Mouse (Mus musculus) thymus, postnatal 10 days (tissue): ENCODE measurements around the gene Naa50.

ENCODE experiments used
- DNase-seq, 2 experiments: peaks; one replicate each; pipeline ENCODE4 v3.0.0; 2021; ENCODE audit warnings: low spot score in 2 of 2

The Naa50 gene

GRCm38 (mm10) chr16:44140186-44140787 is 657 bp downstream of the Naa50 start:
- peak; percentile 61 to 65 for DNase-seq

DNA sequence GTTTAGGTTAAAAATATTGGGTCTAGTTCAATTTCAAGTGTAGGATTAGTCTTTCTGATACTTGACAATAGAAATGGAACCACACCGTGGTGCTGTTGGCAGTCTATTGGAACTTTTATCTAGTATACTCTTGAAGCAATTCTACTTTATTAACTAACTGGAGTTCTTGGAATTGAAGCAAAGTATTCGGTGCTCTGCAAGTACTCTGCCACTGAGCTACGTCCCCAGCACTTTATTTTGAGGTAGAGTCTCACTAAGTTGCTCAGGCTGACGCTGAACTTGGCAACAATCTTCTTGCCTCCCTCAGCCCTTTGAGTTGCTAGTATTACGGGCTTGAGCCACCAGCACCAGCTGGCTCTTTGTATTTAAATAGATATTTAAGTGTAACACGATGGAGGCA is 1.9 kb downstream of the Naa50 start:
- DNase-seq: no peak

- no peak for DNase-seq
Measured at GRCm38 (mm10) chr16:44149002-44149767, 9.6 kb downstream of the Naa50 start.

DNA sequence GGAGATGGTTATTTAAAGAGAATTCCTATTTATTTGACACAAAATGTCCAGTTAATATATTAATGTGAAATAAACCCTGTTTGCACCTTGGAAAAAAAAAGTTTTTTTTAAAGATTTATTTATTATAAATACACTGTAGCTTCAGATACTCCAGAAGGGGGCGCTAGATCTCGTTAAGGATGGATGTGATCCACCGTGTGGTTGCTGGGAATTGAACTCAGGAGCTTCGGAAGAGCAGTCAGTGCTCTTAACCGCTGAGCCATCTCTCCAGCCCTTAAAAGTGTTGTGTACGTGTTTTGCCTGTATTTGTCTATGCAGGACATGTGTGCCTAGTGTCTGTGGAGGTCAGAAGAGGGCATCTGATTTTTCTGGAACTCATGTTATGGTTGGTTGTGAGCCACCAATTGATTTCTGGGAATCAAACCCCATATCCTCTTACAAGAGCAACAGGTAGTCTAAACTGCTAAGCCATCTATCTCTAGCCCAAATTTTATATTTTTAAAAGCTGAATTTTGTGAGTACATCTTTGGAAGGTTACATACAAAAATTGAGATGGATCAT is 14.9 kb downstream of the Naa50 start:
- no peak for DNase-seq

DNA sequence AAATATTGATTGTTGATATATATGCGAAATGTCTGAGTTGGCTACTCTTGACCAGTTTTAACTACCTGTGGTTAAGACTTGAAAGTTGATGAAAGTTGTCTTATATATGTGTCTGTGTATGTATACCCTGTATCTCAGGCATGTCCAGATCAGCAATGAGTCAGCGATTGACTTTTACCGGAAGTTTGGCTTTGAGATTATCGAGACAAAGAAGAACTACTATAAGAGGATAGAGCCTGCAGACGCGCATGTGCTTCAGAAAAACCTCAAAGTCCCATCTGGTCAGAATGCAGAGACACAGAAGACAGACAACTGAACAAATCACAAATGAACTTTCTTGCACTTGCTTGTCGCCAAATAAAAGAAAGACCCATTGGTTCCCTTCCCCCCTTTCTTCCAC is 19.7 kb downstream of the Naa50 start:
- DNase-seq: no peak

DNA sequence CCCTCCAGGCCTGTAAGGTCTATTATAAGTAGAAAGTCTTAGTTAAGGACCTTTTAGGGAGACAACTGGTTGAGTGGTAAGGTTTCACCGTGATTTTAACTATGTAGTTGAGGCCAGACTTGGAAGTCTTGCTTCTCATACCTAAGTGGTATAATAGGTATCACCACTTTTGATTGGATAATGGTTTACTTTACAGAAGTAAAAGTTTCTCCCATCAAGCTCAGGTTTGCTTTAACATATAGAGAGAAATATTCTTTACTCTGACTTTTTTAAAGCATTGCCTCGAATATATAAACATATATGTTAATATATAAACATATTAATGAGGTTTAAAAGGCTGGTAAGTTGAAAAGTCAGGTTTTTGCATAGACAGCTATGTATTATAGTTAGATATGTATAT is 24.2 kb downstream of the Naa50 start:
- no peak for DNase-seq

DNA sequence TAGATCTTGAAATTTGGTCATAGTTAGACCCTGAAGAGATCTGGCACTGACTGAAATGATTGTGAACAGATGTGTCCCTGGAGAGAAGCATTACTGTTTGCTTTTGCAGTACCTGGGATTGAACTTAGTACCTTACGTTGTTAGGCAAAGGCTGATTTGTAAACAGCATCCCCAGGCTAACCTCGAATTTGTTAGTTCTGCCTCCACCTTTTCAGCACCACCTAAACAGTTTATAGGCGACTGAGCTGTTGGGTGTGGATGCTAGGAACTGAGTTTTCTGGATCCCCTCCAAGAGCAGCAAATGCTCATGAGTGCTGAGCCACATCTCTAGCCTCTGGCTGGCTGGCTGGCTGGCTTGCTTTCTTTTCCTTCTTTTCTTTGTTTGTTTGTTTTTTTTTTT is 25.6 kb downstream of the Naa50 start:
- no peak for DNase-seq

DNA sequence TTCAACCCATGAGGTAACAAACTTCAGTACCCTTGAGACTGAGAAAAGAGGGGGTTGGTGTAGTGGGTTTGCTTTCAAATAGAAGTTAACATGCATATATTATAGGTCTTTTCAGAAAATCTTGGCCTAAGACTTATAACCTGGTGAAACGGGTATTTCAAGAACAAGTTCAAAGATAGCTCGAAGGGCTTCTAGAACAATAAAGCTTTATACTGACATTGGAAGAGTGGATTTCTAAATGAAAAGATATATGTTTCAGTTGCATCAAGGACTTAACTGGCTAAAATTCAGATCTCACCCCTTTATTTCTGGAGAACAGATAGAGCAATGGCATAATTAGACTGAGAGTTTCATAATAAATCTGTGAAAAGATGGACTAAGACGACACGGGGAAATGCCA is 29.4 kb downstream of the Naa50 start:
- no peak for DNase-seq

DNA sequence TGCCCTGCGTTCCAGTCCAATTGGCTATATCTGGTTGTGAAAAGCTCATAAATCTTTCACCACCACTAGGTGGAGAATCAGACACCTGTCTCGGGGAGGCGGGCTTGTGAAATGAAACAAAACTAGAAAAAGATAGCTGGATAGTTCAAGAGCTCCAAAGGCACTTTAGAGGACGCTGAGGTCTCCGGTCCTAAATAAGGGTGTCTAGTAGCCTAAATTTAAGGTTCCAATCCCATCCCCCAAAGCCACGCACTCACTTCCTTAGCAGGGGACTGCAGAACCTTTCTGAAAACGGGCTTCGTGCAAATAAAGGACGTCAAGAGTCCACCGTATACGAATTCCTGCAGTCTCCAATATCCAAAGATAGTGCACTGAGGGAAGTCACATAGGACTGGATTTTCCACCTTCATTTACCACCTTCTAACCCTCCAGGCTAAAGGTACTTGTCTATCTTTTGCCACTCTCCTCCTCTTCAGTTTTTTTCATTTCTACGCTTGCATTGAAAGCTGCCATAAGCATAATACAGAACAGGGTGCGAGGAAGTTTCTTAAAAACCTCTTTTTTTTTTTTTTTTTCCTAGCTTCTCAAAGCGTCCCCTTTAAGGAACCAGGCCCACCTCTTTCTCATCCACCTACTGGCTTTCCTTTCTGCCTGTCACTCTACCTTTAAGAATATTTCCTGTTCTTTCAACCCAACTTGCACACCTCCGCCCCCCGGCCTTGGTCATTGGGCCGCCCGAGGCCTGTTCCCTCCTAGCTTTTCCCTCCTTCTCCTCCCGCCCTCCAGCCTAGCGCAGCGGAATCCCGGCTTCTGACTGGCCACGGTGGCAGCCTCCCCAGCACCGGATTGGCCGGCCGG is 32.9 kb downstream of the Naa50 start:
- peak; percentile 96 to 99 for DNase-seq

- peak; percentile 63 to 65 for DNase-seq
Measured at GRCm38 (mm10) chr16:44173155-44173941, 33.7 kb downstream of the Naa50 start, which contains the start of gene Usf3. Gene Usf3, plus strand, starts transcription at chr16:44173246.

- DNase-seq: no peak
Measured at GRCm38 (mm10) chr16:44173966-44174530, 34.4 kb downstream of the Naa50 start.

DNA sequence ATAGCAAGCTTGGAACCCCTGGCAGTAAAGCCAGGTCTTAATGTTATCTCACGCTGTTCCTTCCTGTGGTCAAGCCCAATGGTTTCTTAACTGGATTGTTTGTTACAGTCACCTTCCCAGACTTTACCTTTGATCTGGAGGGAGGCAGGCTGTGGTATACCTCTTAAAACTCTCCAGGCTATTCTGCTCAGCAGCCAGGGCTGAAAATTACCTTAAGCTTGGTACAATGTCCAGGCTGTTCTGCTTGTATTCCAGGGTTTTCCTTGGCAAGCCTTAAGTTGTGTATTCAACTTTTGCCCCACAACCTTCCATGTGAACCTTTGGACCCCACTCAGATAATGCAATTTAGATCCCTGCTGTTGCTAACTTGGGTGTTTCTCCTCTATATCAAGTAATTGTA is 35.4 kb downstream of the Naa50 start:
- DNase-seq: no peak

DNA sequence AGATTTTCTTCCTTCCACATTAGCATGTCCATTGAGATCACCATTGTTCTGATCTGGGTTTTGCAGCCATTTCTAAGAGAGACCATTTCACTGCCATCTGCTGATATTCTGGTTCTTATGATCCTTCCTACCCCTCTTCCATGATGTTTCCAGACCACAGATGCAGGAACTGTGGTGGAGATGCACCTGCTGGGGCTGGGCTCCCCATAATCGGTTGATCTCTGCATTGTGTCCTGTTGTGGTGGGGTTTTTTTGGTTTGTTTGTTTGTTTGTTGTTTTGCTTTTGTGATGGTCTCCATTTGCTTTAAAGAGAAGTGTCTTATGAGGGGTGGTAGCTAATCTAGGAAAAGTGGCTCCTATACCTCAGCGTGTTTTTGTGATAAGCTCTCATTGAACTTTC is 36.9 kb downstream of the Naa50 start:
- no peak for DNase-seq

DNA sequence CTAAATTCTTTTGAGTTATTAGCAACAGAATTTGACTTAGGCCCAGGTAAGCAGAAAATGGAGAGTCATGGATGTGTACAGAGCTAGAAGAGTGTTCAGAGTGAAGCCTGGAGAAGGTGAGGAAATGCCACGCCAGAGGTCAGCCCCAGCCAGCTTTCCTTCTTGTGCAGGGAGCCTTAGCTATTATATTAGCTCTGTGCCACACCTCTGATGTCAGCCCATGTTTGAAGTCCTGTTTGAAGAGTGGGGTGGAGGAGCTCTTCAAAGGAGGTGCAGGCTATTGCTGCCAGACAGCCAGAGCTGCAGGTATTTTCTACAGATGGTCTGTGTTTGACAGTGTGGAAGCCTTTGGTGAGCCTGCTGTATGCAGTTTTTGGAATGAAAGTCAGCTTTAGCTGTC is 38.9 kb downstream of the Naa50 start:
- no peak for DNase-seq

- no peak for DNase-seq
Measured at GRCm38 (mm10) chr16:44182597-44182996, 43.0 kb downstream of the Naa50 start.

DNA sequence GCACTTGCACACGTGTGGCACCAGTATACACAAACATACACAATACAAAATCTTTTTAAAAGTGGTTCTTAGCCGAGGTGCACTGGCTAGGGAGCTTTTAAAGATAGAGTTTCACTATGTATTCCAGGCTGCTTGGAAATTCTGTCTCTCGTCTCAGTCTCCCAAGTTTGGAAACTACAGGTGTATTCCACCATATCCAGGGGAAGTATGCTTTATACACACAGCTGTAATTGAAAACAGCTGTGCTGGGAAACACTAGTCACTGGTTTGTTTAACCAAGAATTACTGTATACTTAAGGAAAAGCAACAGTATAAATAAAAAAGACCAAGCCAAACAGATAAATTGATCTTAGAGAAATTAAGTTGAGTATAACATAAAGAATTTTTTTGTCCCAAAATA is 45.1 kb downstream of the Naa50 start:
- DNase-seq: no peak

DNA sequence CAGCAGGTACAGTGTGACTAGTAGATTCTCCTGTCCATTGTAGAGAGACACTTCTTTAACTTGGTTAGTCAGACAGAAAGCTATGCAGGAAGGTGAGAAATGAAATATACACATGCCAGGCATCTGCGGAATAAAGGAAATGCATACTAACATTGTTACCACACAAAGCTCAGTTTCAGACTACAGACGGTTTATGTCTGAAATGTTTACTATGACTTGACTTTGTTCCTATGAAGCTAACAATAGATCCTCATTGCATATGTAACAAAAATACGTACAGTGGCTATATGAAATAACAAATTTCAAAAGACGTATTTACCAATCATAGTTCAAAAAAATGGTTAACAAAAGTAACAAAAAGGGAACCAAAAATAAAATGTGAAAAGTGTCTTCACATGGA is 47.5 kb downstream of the Naa50 start:
- DNase-seq: no peak

- DNase-seq: no peak
Measured at GRCm38 (mm10) chr16:44188766-44189165, 49.1 kb downstream of the Naa50 start.

- DNase-seq: no peak
Measured at GRCm38 (mm10) chr16:44190032-44190431, 50.4 kb downstream of the Naa50 start.

DNA sequence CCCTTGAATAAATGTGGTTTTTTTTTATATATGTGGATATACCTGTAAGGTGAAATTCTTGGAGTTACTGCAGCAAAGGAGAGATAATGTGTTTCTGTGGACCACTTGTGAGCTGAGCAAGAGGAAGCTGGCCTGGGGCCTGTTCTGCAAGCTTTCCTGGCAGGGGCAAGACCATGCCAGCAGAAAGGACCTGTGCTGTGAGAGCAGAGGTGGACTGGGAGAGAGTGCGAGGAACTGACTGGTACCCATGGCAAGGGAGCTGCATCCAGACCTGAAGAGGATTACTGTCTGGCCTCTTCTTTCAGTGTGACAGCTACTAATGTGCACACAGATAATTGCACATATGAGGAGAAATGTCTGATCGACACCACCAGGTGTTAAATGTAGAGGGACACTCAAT is 51.3 kb downstream of the Naa50 start:
- DNase-seq: no peak

GRCm38 (mm10) chr16:44199066-44199703 is 59.6 kb downstream of the Naa50 start:
- no peak for DNase-seq
